Mouse (Mus musculus) olfactory bulb, adult 2 months (tissue): ENCODE measurements at regions not wholly inside any gene's neighbourhood (a gene's known extent, or its start where the extent isn't known, plus 50 kb on each side); places are given as distances from the start of the nearest gene placed in this dataset.

Experiments used
- CTCF ChIP-seq: fragments of 200-500 bp; IDR thresholded peaks from 2 replicates; pipeline ENCODE4 v1.5.1; 2012; ENCODE audit warnings: low read depth, mild to moderate bottlenecking, low read length, moderate library complexity; ENCODE audit not compliant: insufficient read depth
- POLR2A ChIP-seq: fragments of 200-500 bp; IDR thresholded peaks from 2 replicates; pipeline ENCODE4 v1.6.1; 2012; ENCODE audit warnings: mild to moderate bottlenecking, low read depth, low read length, moderate library complexity; ENCODE audit not compliant: insufficient read depth

DNA sequence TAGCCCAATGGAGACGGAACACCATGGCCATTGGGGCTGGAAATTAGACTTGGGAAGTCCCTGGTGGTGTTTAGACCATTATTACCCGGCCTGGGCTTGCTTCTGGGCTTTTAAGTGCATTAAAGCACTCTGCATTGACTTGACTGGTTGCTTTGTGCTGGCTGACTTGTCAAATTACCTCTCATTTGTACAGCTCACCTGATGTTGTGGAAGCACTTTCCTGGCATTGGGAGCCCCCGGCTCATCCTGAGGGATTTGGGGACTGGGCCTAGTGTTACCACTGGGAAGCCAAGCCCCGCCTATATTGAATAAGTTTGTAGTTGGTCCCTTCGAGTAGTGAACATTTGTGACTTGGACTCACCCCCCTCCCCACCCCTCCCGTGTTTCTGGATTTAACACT lies 75.5 kb upstream of the Sh3gl3 start:
- TF ChIP-seq POLR2A (no peak), CTCF (no peak)
